Mouse (Mus musculus) 3T3-L1 (cell line): ENCODE measurements around the gene Hcrt.

Source experiments
- DNase-seq: peaks from one replicate; pipeline ENCODE4 v3.0.0-alpha.2; 2015; ENCODE audit warnings: low read depth, low spot score

Gene Hcrt

GRCm38 (mm10) chr11:100735954-100736745, 26.6 kb downstream of the Hcrt start:
- peak; percentile 29 for DNase-seq

- peak; percentile 55 for DNase-seq
These were observed 27.4 kb downstream of the Hcrt start for GRCm38 (mm10) chr11:100735134-100735865.

- no peak for DNase-seq
These were observed 32.1 kb downstream of the Hcrt start for GRCm38 (mm10) chr11:100730477-100731205.

GRCm38 (mm10) chr11:100729976-100730375, 32.8 kb downstream of the Hcrt start:
- DNase-seq = no peak

GRCm38 (mm10) chr11:100728601-100729000, 34.1 kb downstream of the Hcrt start:
- DNase-seq = no peak

- DNase-seq = no peak
These were observed 35.5 kb downstream of the Hcrt start for GRCm38 (mm10) chr11:100727201-100727600.

GRCm38 (mm10) chr11:100724919-100725512, 37.7 kb downstream of the Hcrt start:
- no peak for DNase-seq

GRCm38 (mm10) chr11:100722493-100723028, 40.2 kb downstream of the Hcrt start:
- no peak for DNase-seq

GRCm38 (mm10) chr11:100721776-100722492, 40.8 kb downstream of the Hcrt start:
- DNase-seq = no peak

- DNase-seq = peak; percentile 45
These were observed 41.5 kb downstream of the Hcrt start for GRCm38 (mm10) chr11:100721254-100721653.

GRCm38 (mm10) chr11:100720345-100720744, 42.4 kb downstream of the Hcrt start:
- DNase-seq = peak; percentile 69

- no peak for DNase-seq
These were observed 42.8 kb downstream of the Hcrt start for GRCm38 (mm10) chr11:100719893-100720292.

GRCm38 (mm10) chr11:100719312-100719711, 43.4 kb downstream of the Hcrt start:
- DNase-seq = no peak

- DNase-seq = no peak
These were observed 43.9 kb downstream of the Hcrt start for GRCm38 (mm10) chr11:100718866-100719265.

- DNase-seq = no peak
These were observed 44.3 kb downstream of the Hcrt start for GRCm38 (mm10) chr11:100718462-100718861.

- DNase-seq = no peak
These were observed 46.1 kb downstream of the Hcrt start for GRCm38 (mm10) chr11:100716649-100717048.

- DNase-seq = no peak
These were observed 47.8 kb downstream of the Hcrt start for GRCm38 (mm10) chr11:100714948-100715347.

GRCm38 (mm10) chr11:100714534-100714915, 48.2 kb downstream of the Hcrt start:
- peak; percentile 87 for DNase-seq

- no peak for DNase-seq
These were observed 48.8 kb downstream of the Hcrt start, which contains the start of gene Hspb9 for GRCm38 (mm10) chr11:100713735-100714533. TSS of gene Hspb9 (plus strand) at chr11:100713850.

- no peak for DNase-seq
These were observed 49.6 kb downstream of the Hcrt start for GRCm38 (mm10) chr11:100713174-100713573.
